Mouse (Mus musculus) ES-E14 (cell line): ENCODE data around the gene Gm21028.

ENCODE experiments used
- CHD2 ChIP-seq: IDR thresholded peaks from 2 replicates; pipeline ENCODE4 v1.6.1; 2014; ENCODE audit warnings: mild to moderate bottlenecking, low read depth, low read length, inconsistent platforms
- HCFC1 ChIP-seq: IDR thresholded peaks from 2 replicates; pipeline ENCODE4 v1.6.1; 2012; ENCODE audit warnings: low read length, inconsistent platforms, borderline replicate concordance; ENCODE audit not compliant: insufficient read depth
- ZC3H11A ChIP-seq: IDR thresholded peaks from 2 replicates; pipeline ENCODE4 v1.6.1; 2012; ENCODE audit warnings: low read depth, mild to moderate bottlenecking, inconsistent platforms, low read length, borderline replicate concordance

DNA sequence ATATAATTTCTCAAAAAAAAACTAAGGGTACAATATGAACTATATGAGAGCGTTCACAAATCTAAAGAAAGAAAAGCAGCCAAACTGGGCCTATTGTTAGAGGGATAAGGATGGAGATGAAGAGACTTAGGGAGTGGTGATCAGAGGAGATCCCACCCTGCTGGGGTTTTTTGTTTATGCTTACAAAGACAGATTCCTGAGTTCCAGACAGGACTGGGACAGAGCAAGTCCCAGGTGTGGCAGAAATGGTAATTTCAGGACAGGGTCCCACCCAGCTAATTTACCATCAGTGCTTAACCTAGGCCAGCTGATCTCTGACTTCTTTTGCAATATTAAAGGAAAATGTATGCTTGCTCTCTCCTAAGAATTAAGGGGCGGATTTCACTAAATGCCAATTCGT is 26.6 kb downstream of the Gm21028 start:
- TF ChIP-seq CHD2 (no peak), HCFC1 (no peak), ZC3H11A (no peak)
